Mouse (Mus musculus): ENCODE measurements around the gene Cfap46. TPM values are rescaled to one million over a fixed set of nuclear protein-coding genes. Genes with fewer than 3 reads are reported as not detected.

Cfap46 gene
- polyA plus RNA-seq, 1 experiment: not detected

GRCm38 (mm10) chr7:139583094-139583737, 100.4 kb downstream of the Cfap46 start:
- DNase-seq (ENCODE audit: low read depth, low spot score): no peak
- 35% methylated on average over 17 of the region's 17 CpGs for WGBS

- WGBS: 2% methylated on average over 56 of the region's 56 CpGs
- no peak for DNase-seq (ENCODE audit: low read depth, low spot score)
Measured at GRCm38 (mm10) chr7:139582595-139582994, 101.0 kb downstream of the Cfap46 start, which contains the start of gene Nkx6-2. Gene Nkx6-2 (minus strand): TSS chr7:139582797.

- 2% methylated on average over 82 of the region's 82 CpGs for WGBS
- DNase-seq (ENCODE audit: low read depth, low spot score): no peak
Measured at GRCm38 (mm10) chr7:139581801-139582571, 101.6 kb downstream of the Cfap46 start.

GRCm38 (mm10) chr7:139580851-139581775, 102.5 kb downstream of the Cfap46 start:
- WGBS: 12% methylated on average over 78 of the region's 78 CpGs
- no peak for DNase-seq (ENCODE audit: low read depth, low spot score)

- 89% methylated on average over 21 of the region's 21 CpGs for WGBS
- no peak for DNase-seq (ENCODE audit: low read depth, low spot score)
Measured at GRCm38 (mm10) chr7:139579261-139579905, 104.2 kb downstream of the Cfap46 start.

GRCm38 (mm10) chr7:139576064-139576686, 107.4 kb downstream of the Cfap46 start:
- WGBS: 90% methylated on average over 16 of the region's 16 CpGs
- no peak for DNase-seq (ENCODE audit: low read depth, low spot score)

GRCm38 (mm10) chr7:139572665-139573064, 111.0 kb downstream of the Cfap46 start:
- WGBS: 89% methylated on average over 3 of the region's 3 CpGs
- DNase-seq (ENCODE audit: low read depth, low spot score): no peak

- 97% methylated on average over 5 of the region's 5 CpGs for WGBS
- no peak for DNase-seq (ENCODE audit: low read depth, low spot score)
Measured at GRCm38 (mm10) chr7:139570788-139571187, 112.8 kb downstream of the Cfap46 start.

- DNase-seq (ENCODE audit: low read depth, low spot score): no peak
- 81% methylated on average over 8 of the region's 8 CpGs for WGBS
Measured at GRCm38 (mm10) chr7:139566533-139566932, 117.1 kb downstream of the Cfap46 start.

- 76% methylated on average over 6 of the region's 6 CpGs for WGBS
- no peak for DNase-seq (ENCODE audit: low read depth, low spot score)
Measured at GRCm38 (mm10) chr7:139565998-139566397, 117.6 kb downstream of the Cfap46 start.

- DNase-seq (ENCODE audit: low read depth, low spot score): no peak
- WGBS: 95% methylated on average over 2 of the region's 2 CpGs
Measured at GRCm38 (mm10) chr7:139564161-139564560, 119.5 kb downstream of the Cfap46 start.

GRCm38 (mm10) chr7:139563425-139563824, 120.2 kb downstream of the Cfap46 start:
- no peak for DNase-seq (ENCODE audit: low read depth, low spot score)
- WGBS: 92% methylated on average over 4 of the region's 4 CpGs

GRCm38 (mm10) chr7:139559659-139560058, 124.0 kb downstream of the Cfap46 start:
- WGBS: 94% methylated on average over 10 of the region's 10 CpGs
- DNase-seq (ENCODE audit: low read depth, low spot score): no peak

- 76% methylated on average over 10 of the region's 10 CpGs for WGBS
- no peak for DNase-seq (ENCODE audit: low read depth, low spot score)
Measured at GRCm38 (mm10) chr7:139556746-139557526, 126.7 kb downstream of the Cfap46 start.

- DNase-seq (ENCODE audit: low read depth, low spot score): no peak
- 75% methylated on average over 5 of the region's 5 CpGs for WGBS
Measured at GRCm38 (mm10) chr7:139556331-139556730, 127.3 kb downstream of the Cfap46 start.

GRCm38 (mm10) chr7:139551519-139551918, 132.1 kb downstream of the Cfap46 start:
- no peak for DNase-seq (ENCODE audit: low read depth, low spot score)
- 100% methylated on average over 2 of the region's 2 CpGs for WGBS

All from large intestine, adult 2 months (tissue).